Mouse (Mus musculus) embryo, embryonic 11 days (tissue): ENCODE data around the gene BC024978.
A peak's percentile ranks its signal among the peaks of the same experiment; 100 is the strongest.
"Not testable (repeated sequence)": the region's sequence is repeated elsewhere in the genome, so short reads cannot be mapped to it uniquely, and the experiment has no call there.

Experiments used
- DNase-seq: peaks from one replicate; pipeline ENCODE4 v3.0.0-alpha.2; 2015

BC024978 gene

GRCm38 (mm10) chr7:27227276-27227675 is 31.7 kb downstream of the BC024978 start:
- no peak for DNase-seq

- DNase-seq = no peak
These were observed 32.1 kb downstream of the BC024978 start for GRCm38 (mm10) chr7:27227676-27228075.

- peak; percentile 98 for DNase-seq
These were observed 32.8 kb downstream of the BC024978 start, which contains the start of gene Itpkc for GRCm38 (mm10) chr7:27228281-27228821. Gene Itpkc, minus strand, starts transcription at chr7:27228661.

GRCm38 (mm10) chr7:27228865-27229264 is 33.3 kb downstream of the BC024978 start:
- DNase-seq = no peak

- no peak for DNase-seq
These were observed 35.2 kb downstream of the BC024978 start for GRCm38 (mm10) chr7:27230781-27231180.

- DNase-seq = no peak
These were observed 36.2 kb downstream of the BC024978 start for GRCm38 (mm10) chr7:27231693-27232331.

- DNase-seq = peak; percentile 98
These were observed 37.2 kb downstream of the BC024978 start, which contains the start of gene Coq8b for GRCm38 (mm10) chr7:27232781-27233281. Gene Coq8b, plus strand, starts transcription at chr7:27233023.

- peak; percentile 25 for DNase-seq
These were observed 37.7 kb downstream of the BC024978 start for GRCm38 (mm10) chr7:27233300-27233699.

- no peak for DNase-seq
These were observed 40.1 kb downstream of the BC024978 start for GRCm38 (mm10) chr7:27235726-27236125.

GRCm38 (mm10) chr7:27237527-27237926 is 41.9 kb downstream of the BC024978 start:
- DNase-seq = no peak

GRCm38 (mm10) chr7:27238568-27238967 is 43.0 kb downstream of the BC024978 start:
- DNase-seq = no peak

- no peak for DNase-seq
These were observed 47.6 kb downstream of the BC024978 start for GRCm38 (mm10) chr7:27243211-27243610.

GRCm38 (mm10) chr7:27244088-27244487 is 48.5 kb downstream of the BC024978 start:
- DNase-seq = not testable (repeated sequence)

- DNase-seq = peak; percentile 37
These were observed 53.6 kb downstream of the BC024978 start for GRCm38 (mm10) chr7:27249146-27249545.

GRCm38 (mm10) chr7:27249928-27250327 is 54.3 kb downstream of the BC024978 start:
- DNase-seq = no peak

- DNase-seq = no peak
These were observed 56.4 kb downstream of the BC024978 start for GRCm38 (mm10) chr7:27251946-27252345.

GRCm38 (mm10) chr7:27255721-27256120 is 60.1 kb downstream of the BC024978 start:
- DNase-seq = peak; percentile 24

- peak; percentile 59 for DNase-seq
These were observed 61.7 kb downstream of the BC024978 start for GRCm38 (mm10) chr7:27257046-27257851.

- peak; percentile 53 for DNase-seq
These were observed 62.2 kb downstream of the BC024978 start for GRCm38 (mm10) chr7:27257852-27258204.

GRCm38 (mm10) chr7:27258205-27258899 is 62.8 kb downstream of the BC024978 start, which contains the start of gene Numbl:
Gene Numbl, plus strand, starts transcription at chr7:27258433.
- peak; percentile 97 for DNase-seq

- DNase-seq = peak; percentile 50
These were observed 63.7 kb downstream of the BC024978 start for GRCm38 (mm10) chr7:27259271-27259721.

GRCm38 (mm10) chr7:27259771-27260170 is 64.2 kb downstream of the BC024978 start:
- DNase-seq = no peak
